Mouse (Mus musculus) CD4-positive, CD25-positive, alpha-beta regulatory T cell, adult 2 months (primary cell): ENCODE measurements at regions not wholly inside any gene's neighbourhood (a gene's known extent, or its start where the extent isn't known, plus 50 kb on each side); places are given as distances from the start of the nearest gene placed in this dataset.

ENCODE experiments used
- DNase-seq: peaks from one replicate; pipeline ENCODE4 v3.0.0-alpha.2; 2012; ENCODE audit warnings: low read depth, low spot score

DNA sequence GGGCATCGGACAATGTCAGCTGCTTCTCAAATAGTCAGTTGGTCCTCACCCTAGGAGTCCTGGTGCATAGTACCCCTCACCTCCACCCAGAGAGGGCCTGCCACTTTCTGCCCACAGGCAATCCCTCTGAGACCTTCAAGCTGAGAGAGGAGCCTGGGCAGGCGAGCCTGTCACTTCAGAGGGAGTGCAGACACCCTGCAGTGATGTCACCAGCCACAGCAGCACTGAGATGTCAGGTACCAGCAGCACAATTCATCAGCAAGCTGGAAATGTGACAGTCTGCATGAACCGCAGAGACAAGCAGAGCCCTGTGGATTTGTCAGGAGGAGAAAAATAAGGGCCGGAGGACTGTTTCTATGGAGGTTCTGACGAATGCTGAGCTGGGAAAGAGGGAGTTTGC, 324.3 kb downstream of the Qk start:
- no peak for DNase-seq

DNA sequence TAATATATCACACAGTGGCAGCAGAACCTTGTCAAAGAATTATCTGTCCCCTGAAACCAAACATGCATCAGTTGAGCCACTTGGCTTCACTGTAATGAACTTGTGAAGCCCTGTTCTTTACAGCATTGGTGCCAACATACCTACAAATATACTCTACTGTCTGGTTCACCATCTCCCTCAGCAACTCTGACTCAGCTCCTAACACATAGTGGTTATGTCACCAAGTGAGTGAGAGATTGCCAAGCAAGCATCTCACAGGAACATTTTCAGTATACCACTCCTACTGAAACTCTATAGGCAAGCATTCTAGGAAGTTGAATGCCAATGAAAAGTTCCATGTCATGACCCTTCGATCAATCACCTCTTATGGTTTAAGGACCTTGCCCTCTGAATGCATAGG, 321.2 kb upstream of the Pabpc6 start:
- DNase-seq: no peak

DNA sequence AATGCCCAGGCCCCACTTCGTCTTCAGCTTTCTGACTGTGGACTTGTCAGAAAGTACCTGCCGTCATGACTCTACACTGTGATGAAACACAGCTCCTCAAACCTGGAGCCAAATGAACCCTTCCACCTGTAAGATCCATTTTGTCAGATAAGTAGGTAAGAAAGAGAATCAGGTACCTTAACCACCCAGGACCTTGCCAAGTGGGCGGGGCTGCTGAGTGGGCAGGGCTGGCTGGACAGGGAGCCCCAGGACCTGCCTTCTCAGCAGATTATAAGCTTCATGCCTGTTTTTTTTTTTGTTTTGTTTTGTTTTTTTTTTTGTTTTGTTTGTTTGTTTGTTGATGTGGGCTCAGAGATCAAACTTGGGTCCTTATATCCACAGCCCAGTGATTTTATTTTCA, 311.8 kb upstream of the Pabpc6 start:
- DNase-seq: no peak

DNA sequence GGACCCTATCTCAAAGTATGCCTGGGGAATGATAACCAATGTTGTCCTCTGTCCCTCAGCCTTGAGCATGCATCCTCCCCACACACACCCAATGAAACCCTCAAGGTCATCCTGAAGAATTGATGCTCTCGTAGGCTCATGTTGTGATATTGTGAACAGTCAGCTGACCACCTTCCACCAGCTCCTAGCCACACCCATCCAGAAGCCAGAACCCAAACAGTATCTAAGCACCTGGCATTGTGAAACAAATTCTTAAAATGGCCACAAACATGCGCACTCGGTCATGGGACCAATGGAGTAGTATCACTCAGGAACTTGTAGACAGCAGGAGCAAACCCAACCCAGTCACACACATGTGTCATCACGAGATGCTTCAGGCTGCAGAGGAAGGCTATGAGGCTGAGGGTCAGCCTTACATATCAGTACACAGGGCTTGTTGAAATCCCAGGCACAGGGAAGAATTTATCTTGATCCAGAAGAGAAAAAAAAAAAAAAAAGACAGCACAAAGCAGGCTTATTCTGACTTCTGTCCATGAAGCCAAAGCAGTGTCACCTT, 307.4 kb upstream of the Pabpc6 start:
- no peak for DNase-seq

DNA sequence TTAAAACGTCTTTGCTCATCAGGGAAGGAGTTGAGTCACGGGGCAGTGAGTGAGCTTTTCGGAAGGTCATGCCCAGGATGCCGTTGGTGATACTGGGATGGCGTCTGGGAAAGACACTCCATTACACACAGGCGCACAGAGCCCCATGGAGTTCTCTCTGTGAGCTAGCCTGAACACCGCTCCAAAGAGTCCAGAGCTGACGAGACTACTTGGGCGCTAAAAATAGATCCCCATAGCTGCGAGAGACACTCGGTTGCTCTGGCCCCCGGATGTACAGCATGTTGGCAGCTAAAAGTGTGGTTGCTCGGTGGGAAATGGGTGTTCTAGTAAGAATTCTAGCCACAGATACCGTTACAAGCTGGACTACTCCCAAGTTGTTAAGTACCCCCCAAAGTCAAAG, 306.5 kb upstream of the Pabpc6 start:
- DNase-seq: no peak

GRCm38 (mm10) chr17:9975153-9975552, 305.6 kb upstream of the Pabpc6 start:
- no peak for DNase-seq

DNA sequence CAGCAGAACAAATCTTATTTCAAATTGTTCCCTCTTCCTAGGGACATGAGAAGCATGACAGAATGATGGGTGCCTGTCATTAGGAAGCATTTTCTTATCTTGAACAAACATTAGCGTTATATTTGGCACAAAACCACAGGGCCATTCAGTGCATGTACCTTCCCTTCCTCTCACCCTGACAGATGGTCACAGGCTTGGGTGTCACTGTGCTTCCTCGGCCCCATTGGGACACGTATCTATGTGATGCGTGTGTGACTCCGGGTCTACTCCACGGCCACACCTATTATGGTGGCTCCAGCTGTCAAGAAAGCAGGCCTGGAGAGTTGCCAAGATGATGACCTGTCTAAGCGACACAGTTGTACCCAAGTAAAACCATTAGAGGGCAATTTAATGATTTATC, 298.5 kb upstream of the Pabpc6 start:
- DNase-seq: no peak

- no peak for DNase-seq
Measured at GRCm38 (mm10) chr17:9962893-9963436, 293.4 kb upstream of the Pabpc6 start.

GRCm38 (mm10) chr17:9948985-9949667, 279.6 kb upstream of the Pabpc6 start:
- no peak for DNase-seq

- DNase-seq: no peak
Measured at GRCm38 (mm10) chr17:9947609-9948008, 278.1 kb upstream of the Pabpc6 start.

GRCm38 (mm10) chr17:9944513-9944912, 275.0 kb upstream of the Pabpc6 start:
- peak; percentile 2 for DNase-seq

GRCm38 (mm10) chr17:9942171-9942570, 272.7 kb upstream of the Pabpc6 start:
- DNase-seq: no peak

- DNase-seq: no peak
Measured at GRCm38 (mm10) chr17:9939576-9939975, 270.1 kb upstream of the Pabpc6 start.

DNA sequence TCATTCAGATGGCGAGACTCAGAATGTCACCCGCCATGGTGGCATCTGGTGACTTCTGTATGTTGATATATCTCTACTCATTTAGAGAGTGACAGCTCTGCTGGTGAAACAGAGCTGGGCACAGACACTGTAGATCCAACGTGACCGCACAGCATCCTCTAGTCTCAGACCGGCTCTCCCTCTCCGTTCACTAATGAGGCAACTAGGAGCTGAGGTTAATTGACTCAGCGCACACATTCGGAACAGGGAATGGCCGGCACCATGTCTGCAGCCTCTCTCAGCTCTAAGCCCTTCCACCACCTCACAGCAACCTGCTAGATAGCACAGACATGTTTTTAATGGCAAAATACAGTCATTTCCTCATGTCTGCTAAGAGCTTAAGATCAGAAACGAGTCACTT, 268.9 kb upstream of the Pabpc6 start:
- DNase-seq: no peak

DNA sequence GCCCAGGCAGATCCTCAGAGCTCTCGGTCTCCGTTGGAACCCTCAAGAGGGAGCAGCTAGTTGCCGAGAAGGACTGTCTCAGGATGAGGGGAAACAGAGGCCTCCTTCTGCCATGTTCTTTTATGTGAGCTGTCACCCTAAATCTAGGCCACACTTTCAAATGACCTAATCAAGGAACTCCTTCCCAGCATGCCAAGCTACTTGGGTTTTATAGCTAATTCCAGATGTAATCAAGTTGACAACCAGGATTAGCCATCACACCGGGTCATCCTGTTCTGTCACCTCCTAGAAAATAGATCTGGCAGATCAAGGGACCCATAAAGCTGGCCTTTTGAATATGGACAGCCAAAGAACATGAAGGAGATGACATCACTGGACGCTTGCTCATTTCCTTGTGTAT, 267.7 kb upstream of the Pabpc6 start:
- no peak for DNase-seq

- no peak for DNase-seq
Measured at GRCm38 (mm10) chr17:9932186-9932585, 262.7 kb upstream of the Pabpc6 start.

- no peak for DNase-seq
Measured at GRCm38 (mm10) chr17:9931526-9931925, 262.0 kb upstream of the Pabpc6 start.

DNA sequence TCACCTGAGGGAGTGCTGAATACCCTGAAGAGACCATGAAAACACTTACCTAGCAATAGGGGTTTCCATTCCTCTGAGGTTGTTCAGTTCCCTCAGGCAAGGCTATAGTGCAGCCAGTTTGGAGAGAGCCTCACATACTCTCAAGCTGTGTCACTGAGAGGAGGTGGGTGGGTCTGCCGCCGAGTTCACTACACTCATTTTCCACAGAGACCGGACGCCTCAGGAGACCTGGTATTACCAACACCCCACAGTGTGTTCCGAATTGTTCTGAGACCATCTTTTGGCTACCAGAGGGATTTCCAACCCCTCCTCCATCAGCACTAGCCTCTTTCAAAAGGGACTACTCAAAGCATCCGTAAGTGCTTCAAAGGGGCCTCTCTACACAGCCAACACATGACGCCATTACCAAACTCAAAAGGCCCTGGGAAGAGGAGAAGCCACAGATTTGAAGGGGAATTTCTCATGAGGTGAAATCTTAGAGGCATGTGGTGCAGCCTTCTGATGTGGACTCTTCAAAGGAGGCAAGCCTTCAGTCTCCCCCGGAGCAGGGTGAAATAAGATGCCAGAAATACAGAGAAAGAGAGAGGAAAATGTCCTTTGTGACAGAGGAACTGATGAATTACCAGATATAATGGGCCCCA, 260.1 kb upstream of the Pabpc6 start:
- no peak for DNase-seq

- DNase-seq: peak; percentile 3
Measured at GRCm38 (mm10) chr17:9927724-9928123, 258.2 kb upstream of the Pabpc6 start.

DNA sequence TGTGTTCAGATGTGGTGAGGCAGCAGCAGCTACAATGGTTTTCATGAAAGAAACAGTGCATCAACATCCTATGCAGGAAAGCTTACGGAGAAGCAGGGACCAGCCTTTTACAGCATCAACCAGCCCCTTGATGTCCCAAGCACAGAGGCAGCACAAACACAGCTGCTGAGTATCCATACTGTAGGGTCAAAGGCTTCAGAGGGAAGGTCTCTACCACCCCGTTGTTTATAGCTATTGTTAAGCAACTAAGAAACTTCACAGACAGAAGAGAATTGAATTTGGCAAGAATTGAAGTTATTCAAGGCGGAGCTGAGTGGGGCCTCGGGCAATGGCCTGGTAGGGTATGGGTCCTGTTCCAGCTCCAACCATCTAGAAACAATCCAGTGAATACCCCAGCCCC, 256.8 kb upstream of the Pabpc6 start:
- no peak for DNase-seq

GRCm38 (mm10) chr17:9921326-9921725, 251.8 kb upstream of the Pabpc6 start:
- no peak for DNase-seq

DNA sequence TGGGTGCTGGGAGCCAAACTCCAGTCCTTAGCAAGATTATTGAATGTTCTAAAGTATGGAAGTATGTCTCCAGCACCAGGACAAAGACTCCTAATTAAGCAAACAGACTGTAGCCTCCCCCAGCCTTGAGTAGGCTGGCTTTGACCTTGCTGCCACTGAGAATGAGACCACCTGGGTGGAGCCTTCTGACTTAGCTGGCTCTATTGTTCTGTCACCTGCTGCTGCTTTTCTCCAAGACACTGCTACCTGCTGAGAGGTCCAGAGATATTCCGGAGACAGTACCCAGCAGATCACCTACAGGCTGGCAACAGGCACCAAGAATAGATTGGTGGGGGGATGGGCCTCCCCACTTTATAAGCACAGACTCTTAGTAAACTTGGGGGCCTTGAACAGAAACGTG, 247.5 kb upstream of the Pabpc6 start:
- no peak for DNase-seq

GRCm38 (mm10) chr17:9910856-9911255, 241.3 kb upstream of the Pabpc6 start:
- no peak for DNase-seq
